Mouse (Mus musculus): ENCODE results near the gene Sod3. TPM values are rescaled to one million over a fixed set of nuclear protein-coding genes. Genes with fewer than 3 reads are reported as not detected.

Gene Sod3
- polyA plus RNA-seq, 1 experiment, result not detected

- peaks cover 27% of the 10 kb centered on the region for H3K9me3 ChIP-seq
- no peaks in the 10 kb centered on the region for H3K36me3 ChIP-seq (replicated peaks; ENCODE audit: low read length)
- no peak overlapping the region for H3K4me3 ChIP-seq (replicated peaks)
- TF ChIP-seq GATA1 (IDR thresholded peaks at IDR 0.05; ENCODE audit: borderline replicate concordance, low read length) (no peak), FLI1 (IDR thresholded peaks at IDR 0.05; ENCODE audit: low read length) (no peak)
- H3K4me1 ChIP-seq, result no peaks in the 10 kb centered on the region
- peaks cover 2% of the 10 kb centered on the region for H3K27me3 ChIP-seq (replicated peaks)
Measured at GRCm38 (mm10) chr5:52367866-52368840, 4.6 kb downstream of the Sod3 start.

GRCm38 (mm10) chr5:52370901-52371300, 7.3 kb downstream of the Sod3 start:
- Histone ChIP-seq H3K36me3 (replicated peaks; ENCODE audit: low read length) (no peaks in the 10 kb centered on the region), H3K9me3 (peaks cover 28% of the 10 kb centered on the region), H3K4me3 (replicated peaks) (no peak overlapping the region), H3K27me3 (replicated peaks) (peaks cover 2% of the 10 kb centered on the region), H3K4me1 (no peaks in the 10 kb centered on the region)
- TF ChIP-seq FLI1 (IDR thresholded peaks at IDR 0.05; ENCODE audit: low read length) (no peak), GATA1 (IDR thresholded peaks at IDR 0.05; ENCODE audit: borderline replicate concordance, low read length) (no peak)

DNA sequence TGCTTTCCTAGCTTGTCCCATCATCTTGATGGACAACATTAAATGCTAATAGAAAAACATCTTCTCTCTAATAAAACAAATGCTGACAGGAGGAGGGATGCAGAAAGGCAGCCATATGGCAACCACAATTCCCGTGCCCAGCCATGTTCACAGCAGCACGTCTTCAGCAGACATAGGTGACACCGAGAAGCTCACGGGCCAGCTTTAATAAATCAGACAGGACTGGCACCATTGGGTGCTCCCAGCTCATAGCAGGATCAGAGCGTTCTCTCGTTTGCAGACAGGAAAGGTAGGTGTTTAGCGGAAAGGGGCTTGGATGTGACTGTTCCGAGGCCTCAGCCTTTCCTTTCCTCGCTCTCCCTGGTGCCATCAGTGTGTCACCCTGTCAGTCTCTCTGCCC, 12.3 kb downstream of the Sod3 start:
- H3K36me3 ChIP-seq (replicated peaks; ENCODE audit: low read length), result no peaks in the 10 kb centered on the region
- no peaks in the 10 kb centered on the region for H3K4me1 ChIP-seq
- peaks cover 11% of the 10 kb centered on the region for H3K9me3 ChIP-seq
- H3K4me3 ChIP-seq (replicated peaks), result no peak overlapping the region
- no peaks in the 10 kb centered on the region for H3K27me3 ChIP-seq (replicated peaks)
- TF ChIP-seq FLI1 (IDR thresholded peaks at IDR 0.05; ENCODE audit: low read length), result no peak
- no peak for TF ChIP-seq GATA1 (IDR thresholded peaks at IDR 0.05; ENCODE audit: borderline replicate concordance, low read length)

DNA sequence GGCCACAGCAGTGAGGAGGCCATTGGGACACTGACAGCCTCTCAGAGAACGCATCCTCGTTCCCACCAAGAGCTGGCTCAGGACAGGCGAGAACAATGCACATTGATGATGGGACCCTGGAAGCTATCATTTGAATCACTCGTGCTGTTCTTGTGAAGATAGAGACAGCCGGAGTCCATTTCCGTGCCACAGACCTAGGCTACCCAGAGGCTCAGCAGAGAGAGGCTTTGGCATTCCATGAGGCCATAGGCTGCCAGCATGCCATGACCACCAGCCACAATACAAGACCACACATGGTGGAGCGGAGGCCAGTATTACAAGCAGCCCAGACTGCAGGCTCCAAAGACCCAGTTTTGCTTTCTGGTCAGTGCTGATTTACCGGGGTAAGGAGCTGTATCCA, 19.2 kb downstream of the Sod3 start:
- Histone ChIP-seq H3K27me3 (replicated peaks) (no peaks in the 10 kb centered on the region), H3K36me3 (replicated peaks; ENCODE audit: low read length) (no peaks in the 10 kb centered on the region), H3K4me3 (replicated peaks) (no peak overlapping the region), H3K9me3 (peaks cover 44% of the 10 kb centered on the region), H3K4me1 (no peaks in the 10 kb centered on the region)
- TF ChIP-seq FLI1 (IDR thresholded peaks at IDR 0.05; ENCODE audit: low read length) (no peak), GATA1 (IDR thresholded peaks at IDR 0.05; ENCODE audit: borderline replicate concordance, low read length) (no peak)

DNA sequence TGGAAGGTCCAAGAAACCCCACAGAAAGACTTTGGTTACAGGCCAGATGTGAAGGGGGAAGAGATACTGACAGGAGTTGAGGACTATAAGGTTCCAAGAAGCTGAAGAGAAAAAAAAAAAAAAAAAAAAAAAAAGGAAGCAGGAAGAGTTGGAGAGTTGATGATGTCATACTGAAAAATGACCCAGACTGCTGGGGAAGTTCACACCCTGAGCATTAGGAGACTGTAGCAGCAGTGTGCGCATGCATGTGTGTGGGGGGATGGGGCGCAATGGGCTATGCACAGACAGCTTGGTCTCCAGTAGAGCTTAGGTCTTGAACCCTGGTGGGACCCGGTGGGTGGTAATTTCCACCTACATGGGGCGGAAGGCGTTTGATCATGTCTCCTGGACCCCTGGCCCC, 20.2 kb downstream of the Sod3 start:
- Histone ChIP-seq H3K27me3 (replicated peaks) (no peaks in the 10 kb centered on the region), H3K36me3 (replicated peaks; ENCODE audit: low read length) (no peaks in the 10 kb centered on the region), H3K4me1 (no peaks in the 10 kb centered on the region), H3K4me3 (replicated peaks) (no peak overlapping the region), H3K9me3 (peaks cover 51% of the 10 kb centered on the region)
- no peak for TF ChIP-seq FLI1 (IDR thresholded peaks at IDR 0.05; ENCODE audit: low read length)

GRCm38 (mm10) chr5:52386016-52386415, 22.4 kb downstream of the Sod3 start:
- no peaks in the 10 kb centered on the region for H3K36me3 ChIP-seq (replicated peaks; ENCODE audit: low read length)
- H3K4me1 ChIP-seq, result no peaks in the 10 kb centered on the region
- TF ChIP-seq FLI1 (IDR thresholded peaks at IDR 0.05; ENCODE audit: low read length) (no peak), GATA1 (IDR thresholded peaks at IDR 0.05; ENCODE audit: borderline replicate concordance, low read length) (no peak)
- no peak overlapping the region for H3K4me3 ChIP-seq (replicated peaks)
- no peaks in the 10 kb centered on the region for H3K27me3 ChIP-seq (replicated peaks)
- peaks cover 65% of the 10 kb centered on the region for H3K9me3 ChIP-seq

GRCm38 (mm10) chr5:52388092-52388749, 24.6 kb downstream of the Sod3 start:
- TF ChIP-seq GATA1 (IDR thresholded peaks at IDR 0.05; ENCODE audit: borderline replicate concordance, low read length) (no peak), FLI1 (IDR thresholded peaks at IDR 0.05; ENCODE audit: low read length) (no peak)
- Histone ChIP-seq H3K27me3 (replicated peaks) (no peaks in the 10 kb centered on the region), H3K4me1 (no peaks in the 10 kb centered on the region), H3K36me3 (replicated peaks; ENCODE audit: low read length) (no peaks in the 10 kb centered on the region), H3K9me3 (peaks cover 54% of the 10 kb centered on the region), H3K4me3 (replicated peaks) (no peak overlapping the region)

GRCm38 (mm10) chr5:52390381-52390780, 26.8 kb downstream of the Sod3 start:
- Histone ChIP-seq H3K9me3 (peaks cover 44% of the 10 kb centered on the region), H3K4me3 (replicated peaks) (no peak overlapping the region), H3K36me3 (replicated peaks; ENCODE audit: low read length) (no peaks in the 10 kb centered on the region), H3K27me3 (replicated peaks) (no peaks in the 10 kb centered on the region), H3K4me1 (no peaks in the 10 kb centered on the region)
- TF ChIP-seq GATA1 (IDR thresholded peaks at IDR 0.05; ENCODE audit: borderline replicate concordance, low read length) (no peak), FLI1 (IDR thresholded peaks at IDR 0.05; ENCODE audit: low read length) (no peak)

- Histone ChIP-seq H3K36me3 (replicated peaks; ENCODE audit: low read length) (no peaks in the 10 kb centered on the region), H3K4me3 (replicated peaks) (no peak overlapping the region), H3K27me3 (replicated peaks) (no peaks in the 10 kb centered on the region), H3K4me1 (no peaks in the 10 kb centered on the region), H3K9me3 (peaks cover 45% of the 10 kb centered on the region)
- no peak for TF ChIP-seq FLI1 (IDR thresholded peaks at IDR 0.05; ENCODE audit: low read length)
- no peak for TF ChIP-seq GATA1 (IDR thresholded peaks at IDR 0.05; ENCODE audit: borderline replicate concordance, low read length)
Measured at GRCm38 (mm10) chr5:52391471-52391870, 27.9 kb downstream of the Sod3 start.

DNA sequence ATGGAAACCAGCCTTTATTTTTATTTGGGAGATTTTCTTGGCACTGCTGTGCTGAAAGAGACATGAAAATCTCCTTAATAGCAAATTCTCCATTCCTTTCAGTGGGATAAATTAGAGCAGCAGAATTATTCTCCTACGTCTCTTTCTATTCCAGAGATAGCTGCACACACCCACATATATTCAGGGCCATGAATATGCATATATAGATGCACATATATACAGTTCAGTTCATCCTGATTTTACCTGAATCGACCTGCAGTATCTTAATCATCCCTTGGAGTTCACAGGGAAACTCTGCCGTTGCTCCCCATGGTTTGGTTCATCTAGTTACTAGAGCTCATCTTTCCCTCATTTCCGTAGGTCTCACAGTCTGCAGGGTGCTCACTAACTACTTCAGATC, 30.2 kb downstream of the Sod3 start:
- Histone ChIP-seq H3K4me1 (no peaks in the 10 kb centered on the region), H3K4me3 (replicated peaks) (no peak overlapping the region), H3K9me3 (peaks cover 35% of the 10 kb centered on the region), H3K36me3 (replicated peaks; ENCODE audit: low read length) (no peaks in the 10 kb centered on the region), H3K27me3 (replicated peaks) (no peaks in the 10 kb centered on the region)
- TF ChIP-seq GATA1 (IDR thresholded peaks at IDR 0.05; ENCODE audit: borderline replicate concordance, low read length) (no peak), FLI1 (IDR thresholded peaks at IDR 0.05; ENCODE audit: low read length) (no peak)

Measured in megakaryocyte, embryonic 14.5 days (primary cell).